Mouse (Mus musculus) thymus, adult 2 months (tissue): ENCODE measurements around the gene Pde6b. TPM values are rescaled to one million over a fixed set of nuclear protein-coding genes. Genes with fewer than 3 reads are reported as not detected.

Experiments
- DNase-seq: peaks from one replicate; pipeline ENCODE4 v3.0.0; 2021
- H3K27ac ChIP-seq: fragments of 200-500 bp; 2 replicates; pipeline ENCODE4 v1.5.1; 2012; ENCODE audit warnings: low read length, control low read depth; ENCODE audit not compliant: control insufficient read depth, insufficient read depth
- H3K27me3 ChIP-seq: fragments of 200-500 bp; 2 replicates; pipeline ENCODE4 v1.6.1; 2012; ENCODE audit warnings: mild to moderate bottlenecking, low read length, moderate library complexity, mixed read lengths; ENCODE audit not compliant: control insufficient read depth, insufficient read depth
- H3K36me3 ChIP-seq: fragments of 200-500 bp; 2 replicates; pipeline ENCODE4 v1.6.1; 2012; ENCODE audit warnings: mild to moderate bottlenecking, low read length, moderate library complexity; ENCODE audit not compliant: control insufficient read depth, insufficient read depth
- H3K4me1 ChIP-seq: fragments of 200-500 bp; replicated peaks from 2 replicates; pipeline ENCODE4 v1.6.1; 2012; ENCODE audit warnings: low read length; ENCODE audit not compliant: control insufficient read depth, insufficient read depth
- H3K4me3 ChIP-seq: fragments of 200-500 bp; 2 replicates; pipeline ENCODE4 v1.5.1; 2012; ENCODE audit warnings: mild to moderate bottlenecking, low read length, control low read depth, moderate library complexity; ENCODE audit not compliant: control insufficient read depth, insufficient read depth
- CTCF ChIP-seq: fragments of 200-500 bp; IDR thresholded peaks from 2 replicates; pipeline ENCODE4 v1.5.1; 2012; ENCODE audit warnings: mild to moderate bottlenecking, control low read depth, low read length, moderate library complexity, borderline replicate concordance; ENCODE audit not compliant: control insufficient read depth, poor library complexity, insufficient read depth; ENCODE audit errors: extremely low read depth
- POLR2A ChIP-seq: fragments of 200-500 bp; IDR thresholded peaks from 2 replicates; pipeline ENCODE4 v1.6.1; 2012; ENCODE audit warnings: mild to moderate bottlenecking, low read length, control low read depth, moderate library complexity; ENCODE audit not compliant: control insufficient read depth, poor library complexity, insufficient read depth; ENCODE audit errors: extremely low read depth
- WGBS: fragments of 180-500 bp; shearing (Covaris S2); methylation state at CpG from one replicate; pipeline ENCODE4 v1.1.7; 2018; 5-methylcytosine and 5-hydroxymethylcytosine counted together
- polyA plus RNA-seq: library from polyadenylated mRNA; depleted of rRNA; stranded (reverse); fragments of >200 nt; gene quantifications from 2 replicates; pipeline ENCODE4 v1.2.3, GENCODE M21; 2012; rRNA removed

Pde6b gene
- polyA plus RNA-seq, 1 experiment, result not detected

DNA sequence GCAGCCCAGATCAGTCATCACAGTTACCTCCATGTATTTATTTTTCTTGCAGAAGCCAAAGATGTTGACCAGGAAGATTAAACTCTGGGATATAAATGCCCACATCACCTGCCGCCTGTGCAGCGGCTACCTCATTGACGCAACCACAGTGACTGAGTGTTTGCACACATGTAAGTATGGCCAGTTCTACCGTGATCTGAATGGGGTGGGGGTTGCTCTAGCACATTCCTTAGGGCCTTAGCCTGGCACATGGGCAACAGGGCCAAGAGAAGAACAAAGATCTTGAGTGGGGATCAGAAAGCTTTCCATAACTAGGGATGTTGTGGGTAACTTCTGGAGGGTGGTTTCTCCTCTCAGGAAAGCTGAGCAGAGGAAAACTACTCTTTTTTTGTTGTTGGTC is 85.5 kb downstream of the Pde6b start:
- Histone ChIP-seq H3K36me3 (peaks cover 59% of the 10 kb centered on the region), H3K27me3 (no peaks in the 10 kb centered on the region), H3K27ac (no peak overlapping the region), H3K4me1 (no peaks in the 10 kb centered on the region), H3K4me3 (no peak overlapping the region)
- WGBS, result 95% methylated on average over 4 of the region's 4 CpGs
- TF ChIP-seq POLR2A (no peak), CTCF (no peak)
- DNase-seq, result no peak

DNA sequence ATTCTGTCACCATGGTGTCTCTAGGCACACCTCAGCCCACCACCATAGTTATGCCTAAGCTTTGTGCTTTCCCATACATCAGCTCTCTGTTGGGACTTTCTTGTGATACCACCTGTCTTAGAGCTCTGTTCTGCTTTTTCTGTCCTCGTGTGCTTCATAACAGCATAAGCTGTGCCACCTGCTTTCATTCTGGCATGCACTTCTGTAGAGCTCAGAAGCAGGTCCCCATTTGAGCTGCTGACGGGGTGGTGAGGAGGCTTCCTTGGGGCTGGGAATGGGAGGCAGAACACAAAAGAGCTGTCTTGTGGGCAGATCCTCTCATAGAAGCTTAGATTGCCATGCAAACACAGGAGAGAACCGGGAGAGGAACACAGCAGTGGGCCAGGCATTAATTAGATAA is 87.8 kb downstream of the Pde6b start:
- H3K36me3 ChIP-seq, result peaks cover 65% of the 10 kb centered on the region
- no peak overlapping the region for H3K4me3 ChIP-seq
- DNase-seq, result no peak
- H3K27me3 ChIP-seq, result no peaks in the 10 kb centered on the region
- no peaks in the 10 kb centered on the region for H3K4me1 ChIP-seq
- 96% methylated on average over 3 of the region's 3 CpGs for WGBS
- H3K27ac ChIP-seq, result no peak overlapping the region
- no peak for TF ChIP-seq POLR2A
- TF ChIP-seq CTCF, result no peak

Other genes with a start within 250 kb of the Pde6b start
- 33.6 and 38.2 TPM in 2 replicates for gene Dr1, start 119.5 kb upstream of the Pde6b start, polyA plus RNA-seq
- gene Pigg, start 75.8 kb upstream of the Pde6b start, polyA plus RNA-seq, result 5.0 TPM in 2 replicates
- gene Gm42517, start 20.5 kb upstream of the Pde6b start, polyA plus RNA-seq, result 0.61 and 1.1 TPM in 2 replicates
- 35.6 and 46.8 TPM in 2 replicates for gene Atp5k, start 46.1 kb downstream of the Pde6b start, polyA plus RNA-seq
- gene Mfsd7a, start 60.5 kb downstream of the Pde6b start, polyA plus RNA-seq, result 2.4 and 3.8 TPM in 2 replicates
- 17.1 and 19.8 TPM in 2 replicates for gene Pcgf3, start 72.8 kb downstream of the Pde6b start, polyA plus RNA-seq
- gene Cplx1, start 161.6 kb downstream of the Pde6b start, polyA plus RNA-seq, result 0.27 and 0.29 TPM in 2 replicates
- gene Gak, start 241.4 kb downstream of the Pde6b start, polyA plus RNA-seq, result 158 and 164 TPM in 2 replicates
- 73.3 and 77.3 TPM in 2 replicates for gene Tmem175, start 241.4 kb downstream of the Pde6b start, polyA plus RNA-seq